Mouse (Mus musculus): ENCODE data around the gene Akap9. TPM values are rescaled to one million over a fixed set of nuclear protein-coding genes. Genes with fewer than 3 reads are reported as not detected.
"Not testable (repeated sequence)": the region's sequence is repeated elsewhere in the genome, so short reads cannot be mapped to it uniquely, and the experiment has no call there.

The Akap9 gene
- total RNA-seq, 2 experiments from 2014 or later: 74.1 to 102 TPM

- intact Hi-C loops (cut with DNase I): loop anchor here (5.0 to 10.0 kb wide), 2 partner anchors 88 to 810 kb away; partner anchors contain the start of gene Mterf1b
- DNase-seq (ENCODE audit: low spot score in 2 of 2): peak; percentile 93 to 94
Observed at GRCm38 (mm10) chr5:4104341-4105040, 176.6 kb downstream of the Akap9 start, which contains the start of gene Cyp51. Gene Cyp51, minus strand, starts transcription at chr5:4104746.

GRCm38 (mm10) chr5:4105651-4106186, 177.9 kb downstream of the Akap9 start:
- no peak for DNase-seq (ENCODE audit: low spot score in 2 of 2)
- intact Hi-C loops (cut with DNase I): loop anchor here (10.0 kb wide), 1 partner anchor 809 kb away; no protein-coding TSS in a partner anchor

- DNase-seq (ENCODE audit: low spot score in 2 of 2): not testable (repeated sequence)
- intact Hi-C loops (cut with DNase I): loop anchor here (10.0 kb wide), 1 partner anchor 808 kb away; no protein-coding TSS in a partner anchor
Observed at GRCm38 (mm10) chr5:4107056-4107455, 179.2 kb downstream of the Akap9 start.

- no peak for DNase-seq (ENCODE audit: low spot score in 2 of 2)
- intact Hi-C loops (cut with DNase I): loop anchor here (5.0 kb wide), 1 partner anchor 75 kb away; no protein-coding TSS in a partner anchor
Observed at GRCm38 (mm10) chr5:4112570-4113098, 184.8 kb downstream of the Akap9 start.

Other genes with a start within 250 kb of the Akap9 start
- 10 to 100 TPM; 87.9 to 89.0 TPM for gene Ankib1, start 125.1 kb upstream of the Akap9 start, total RNA-seq (2021)
- gene Krit1, start 124.9 kb upstream of the Akap9 start, total RNA-seq (2021): 10 to 100 TPM; 52.1 to 61.9 TPM
- gene Lrrd1, start 82.9 kb upstream of the Akap9 start, total RNA-seq (2021): under 1 TPM in 1 of 2 experiments, not detected in 1; 0.14 TPM
- 1 to 10 TPM; 8.4 to 9.1 TPM for gene Mterf1a, start 34.1 kb upstream of the Akap9 start, total RNA-seq (2021)
- 10 to 100 TPM; 52.9 to 54.6 TPM for gene Cyp51, start 176.7 kb downstream of the Akap9 start, total RNA-seq (2021)

Measured in left cerebral cortex, postnatal 25 days (tissue).